Mouse (Mus musculus): ENCODE results near the gene Plcl1. TPM values are rescaled to one million over a fixed set of nuclear protein-coding genes. Genes with fewer than 3 reads are reported as not detected.

Plcl1 gene
- polyA plus RNA-seq, 1 experiment from 2014 or later: 0.25 TPM

GRCm38 (mm10) chr1:55633326-55633725 is 227.6 kb downstream of the Plcl1 start:
- Histone ChIP-seq H3K4me2 (no peak overlapping the region), H3K27me3 (replicated peaks) (no peaks in the 10 kb centered on the region), H3K36me3 (no peaks in the 10 kb centered on the region), H3K9ac (no peak overlapping the region), H3K9me3 (replicated peaks) (no peaks in the 10 kb centered on the region), H3K4me3 (no peak overlapping the region), H3K27ac (no peak overlapping the region), H3K4me1 (no peaks in the 10 kb centered on the region)
- no peak for ATAC-seq
- 67% methylated on average over 4 of the region's 4 CpGs for WGBS (ENCODE audit: insufficient replicate concordance)

GRCm38 (mm10) chr1:55659518-55660210 is 253.9 kb downstream of the Plcl1 start:
- no peaks in the 10 kb centered on the region for H3K4me1 ChIP-seq
- no peak for ATAC-seq
- H3K9me3 ChIP-seq (replicated peaks): no peaks in the 10 kb centered on the region
- H3K36me3 ChIP-seq: no peaks in the 10 kb centered on the region
- H3K4me3 ChIP-seq: no peak overlapping the region
- H3K27me3 ChIP-seq (replicated peaks): no peaks in the 10 kb centered on the region
- no peak overlapping the region for H3K27ac ChIP-seq
- no peak overlapping the region for H3K4me2 ChIP-seq
- H3K9ac ChIP-seq: no peak overlapping the region
- WGBS (ENCODE audit: insufficient replicate concordance): 52% methylated on average over 8 of the region's 8 CpGs

GRCm38 (mm10) chr1:55661381-55661780 is 255.7 kb downstream of the Plcl1 start:
- no peak overlapping the region for H3K9ac ChIP-seq

GRCm38 (mm10) chr1:55665137-55665827 is 259.6 kb downstream of the Plcl1 start:
- ATAC-seq: no peak

More at GRCm38 (mm10) chr1:55661381-55661780, 255.7 kb downstream of the Plcl1 start:
- Histone ChIP-seq H3K27ac (no peak overlapping the region), H3K36me3 (no peaks in the 10 kb centered on the region), H3K9me3 (replicated peaks) (no peaks in the 10 kb centered on the region), H3K27me3 (replicated peaks) (no peaks in the 10 kb centered on the region), H3K4me3 (no peak overlapping the region), H3K4me1 (no peaks in the 10 kb centered on the region), H3K4me2 (no peak overlapping the region)
- 67% methylated on average over 2 of the region's 2 CpGs for WGBS (ENCODE audit: insufficient replicate concordance)
- no peak for ATAC-seq

GRCm38 (mm10) chr1:55665828-55666673 is 260.3 kb downstream of the Plcl1 start:
- 50% methylated on average over 11 of the region's 11 CpGs for WGBS (ENCODE audit: insufficient replicate concordance)
- ATAC-seq: no peak
- no peaks in the 10 kb centered on the region for H3K9me3 ChIP-seq (replicated peaks)
- H3K4me3 ChIP-seq: no peak overlapping the region
- H3K4me2 ChIP-seq: no peak overlapping the region
- H3K27me3 ChIP-seq (replicated peaks): no peaks in the 10 kb centered on the region
- no peaks in the 10 kb centered on the region for H3K4me1 ChIP-seq
- no peaks in the 10 kb centered on the region for H3K36me3 ChIP-seq
- no peak overlapping the region for H3K27ac ChIP-seq
- no peak overlapping the region for H3K9ac ChIP-seq

More at GRCm38 (mm10) chr1:55665137-55665827, 259.6 kb downstream of the Plcl1 start:
- Histone ChIP-seq H3K9me3 (replicated peaks) (no peaks in the 10 kb centered on the region), H3K27ac (no peak overlapping the region), H3K36me3 (no peaks in the 10 kb centered on the region), H3K4me2 (no peak overlapping the region), H3K27me3 (replicated peaks) (no peaks in the 10 kb centered on the region), H3K4me3 (no peak overlapping the region), H3K4me1 (no peaks in the 10 kb centered on the region), H3K9ac (no peak overlapping the region)
- WGBS (ENCODE audit: insufficient replicate concordance): 39% methylated on average over 10 of the region's 10 CpGs

GRCm38 (mm10) chr1:55666798-55667197 is 261.1 kb downstream of the Plcl1 start:
- Histone ChIP-seq H3K4me3 (no peak overlapping the region), H3K27ac (no peak overlapping the region), H3K36me3 (no peaks in the 10 kb centered on the region), H3K27me3 (replicated peaks) (no peaks in the 10 kb centered on the region), H3K4me1 (no peaks in the 10 kb centered on the region), H3K9ac (no peak overlapping the region), H3K9me3 (replicated peaks) (no peaks in the 10 kb centered on the region), H3K4me2 (no peak overlapping the region)
- 44% methylated on average over 5 of the region's 5 CpGs for WGBS (ENCODE audit: insufficient replicate concordance)
- no peak for ATAC-seq

GRCm38 (mm10) chr1:55668622-55669237 is 263.0 kb downstream of the Plcl1 start:
- ATAC-seq: no peak
- 52% methylated on average over 4 of the region's 4 CpGs for WGBS (ENCODE audit: insufficient replicate concordance)

GRCm38 (mm10) chr1:55682676-55683075 is 277.0 kb downstream of the Plcl1 start:
- no peaks in the 10 kb centered on the region for H3K4me1 ChIP-seq
- H3K36me3 ChIP-seq: no peaks in the 10 kb centered on the region
- no peaks in the 10 kb centered on the region for H3K9me3 ChIP-seq (replicated peaks)
- 68% methylated on average over 3 of the region's 3 CpGs for WGBS (ENCODE audit: insufficient replicate concordance)
- no peak for ATAC-seq
- no peak overlapping the region for H3K4me2 ChIP-seq
- no peak overlapping the region for H3K4me3 ChIP-seq
- H3K27me3 ChIP-seq (replicated peaks): no peaks in the 10 kb centered on the region
- H3K27ac ChIP-seq: no peak overlapping the region
- no peak overlapping the region for H3K9ac ChIP-seq

More at GRCm38 (mm10) chr1:55668622-55669237, 263.0 kb downstream of the Plcl1 start:
- H3K9ac ChIP-seq: no peak overlapping the region
- H3K9me3 ChIP-seq (replicated peaks): no peaks in the 10 kb centered on the region
- no peaks in the 10 kb centered on the region for H3K4me1 ChIP-seq
- no peaks in the 10 kb centered on the region for H3K36me3 ChIP-seq
- no peak overlapping the region for H3K4me2 ChIP-seq
- no peak overlapping the region for H3K27ac ChIP-seq
- no peaks in the 10 kb centered on the region for H3K27me3 ChIP-seq (replicated peaks)
- no peak overlapping the region for H3K4me3 ChIP-seq

- Histone ChIP-seq H3K4me3 (no peak overlapping the region), H3K9me3 (replicated peaks) (no peaks in the 10 kb centered on the region), H3K4me2 (no peak overlapping the region), H3K36me3 (no peaks in the 10 kb centered on the region), H3K27ac (no peak overlapping the region), H3K9ac (no peak overlapping the region), H3K27me3 (replicated peaks) (no peaks in the 10 kb centered on the region), H3K4me1 (no peaks in the 10 kb centered on the region)
- 76% methylated on average over 5 of the region's 5 CpGs for WGBS (ENCODE audit: insufficient replicate concordance)
- ATAC-seq: no peak
Measured at GRCm38 (mm10) chr1:55686261-55686660, 280.5 kb downstream of the Plcl1 start.

GRCm38 (mm10) chr1:55693636-55694220 is 288.0 kb downstream of the Plcl1 start:
- 41% methylated on average over 10 of the region's 10 CpGs for WGBS (ENCODE audit: insufficient replicate concordance)
- no peaks in the 10 kb centered on the region for H3K4me1 ChIP-seq
- H3K4me3 ChIP-seq: no peak overlapping the region
- H3K4me2 ChIP-seq: no peak overlapping the region
- H3K27ac ChIP-seq: no peak overlapping the region
- no peaks in the 10 kb centered on the region for H3K27me3 ChIP-seq (replicated peaks)
- H3K9ac ChIP-seq: no peak overlapping the region
- H3K9me3 ChIP-seq (replicated peaks): no peaks in the 10 kb centered on the region
- ATAC-seq: no peak
- no peaks in the 10 kb centered on the region for H3K36me3 ChIP-seq

GRCm38 (mm10) chr1:55696206-55696605 is 290.5 kb downstream of the Plcl1 start:
- H3K9me3 ChIP-seq (replicated peaks): no peaks in the 10 kb centered on the region
- H3K4me2 ChIP-seq: no peak overlapping the region
- H3K27me3 ChIP-seq (replicated peaks): no peaks in the 10 kb centered on the region
- H3K36me3 ChIP-seq: no peaks in the 10 kb centered on the region
- H3K4me3 ChIP-seq: no peak overlapping the region
- H3K4me1 ChIP-seq: no peaks in the 10 kb centered on the region
- ATAC-seq: no peak
- H3K9ac ChIP-seq: no peak overlapping the region
- no peak overlapping the region for H3K27ac ChIP-seq
- WGBS (ENCODE audit: insufficient replicate concordance): 83% methylated on average over 5 of the region's 5 CpGs

All from liver, embryonic 12.5 days (tissue).